Mouse (Mus musculus): ENCODE measurements around the gene Lsmem1. TPM values are rescaled to one million over a fixed set of nuclear protein-coding genes. Genes with fewer than 3 reads are reported as not detected.

The Lsmem1 gene
- polyA plus RNA-seq, 1 experiment from 2014 or later: 0.21 TPM

GRCm38 (mm10) chr12:40152353-40153069, 46.8 kb downstream of the Lsmem1 start:
- WGBS: 72% methylated on average over 8 of the region's 8 CpGs
- Histone ChIP-seq H3K9me3 (ENCODE audit: low read length) (no peaks in the 10 kb centered on the region), H3K27me3 (ENCODE audit: insufficient read depth, low read length) (no peaks in the 10 kb centered on the region), H3K9ac (replicated peaks; ENCODE audit: low read length) (no peak overlapping the region), H3K27ac (ENCODE audit: low read length) (no peak overlapping the region), H3K4me2 (replicated peaks; ENCODE audit: low read depth, low read length) (no peak overlapping the region), H3K4me3 (ENCODE audit: low read length) (no peak overlapping the region), H3K36me3 (ENCODE audit: insufficient read depth, low read length) (no peaks in the 10 kb centered on the region), H3K4me1 (ENCODE audit: insufficient read depth, low read length) (no peaks in the 10 kb centered on the region)
- ATAC-seq (ENCODE audit: low FRiP score, low TSS enrichment): no peak

GRCm38 (mm10) chr12:40147319-40147718, 52.0 kb downstream of the Lsmem1 start:
- no peak overlapping the region for H3K9ac ChIP-seq (replicated peaks; ENCODE audit: low read length)
- H3K36me3 ChIP-seq (ENCODE audit: insufficient read depth, low read length): no peaks in the 10 kb centered on the region
- H3K27ac ChIP-seq (ENCODE audit: low read length): peak overlapping the region; percentile 54; the same call in 1 of the 2 replicates
- H3K9me3 ChIP-seq (ENCODE audit: low read length): no peaks in the 10 kb centered on the region
- no peaks in the 10 kb centered on the region for H3K4me1 ChIP-seq (ENCODE audit: insufficient read depth, low read length)
- H3K4me2 ChIP-seq (replicated peaks; ENCODE audit: low read depth, low read length): no peak overlapping the region
- no peak overlapping the region for H3K4me3 ChIP-seq (ENCODE audit: low read length)
- no peak; the same call in 1 of the 2 replicates for ATAC-seq (ENCODE audit: low FRiP score, low TSS enrichment)
- no peaks in the 10 kb centered on the region for H3K27me3 ChIP-seq (ENCODE audit: insufficient read depth, low read length)
- WGBS: 56% methylated on average over 4 of the region's 4 CpGs

GRCm38 (mm10) chr12:40146510-40146909, 52.8 kb downstream of the Lsmem1 start:
- 51% methylated on average over 5 of the region's 5 CpGs for WGBS
- Histone ChIP-seq H3K4me3 (ENCODE audit: low read length) (no peak overlapping the region), H3K4me2 (replicated peaks; ENCODE audit: low read depth, low read length) (no peak overlapping the region), H3K9ac (replicated peaks; ENCODE audit: low read length) (no peak overlapping the region), H3K9me3 (ENCODE audit: low read length) (no peaks in the 10 kb centered on the region), H3K36me3 (ENCODE audit: insufficient read depth, low read length) (no peaks in the 10 kb centered on the region), H3K27ac (ENCODE audit: low read length) (peak overlapping the region; percentile 35; the same call in 1 of the 2 replicates), H3K4me1 (ENCODE audit: insufficient read depth, low read length) (no peaks in the 10 kb centered on the region), H3K27me3 (ENCODE audit: insufficient read depth, low read length) (no peaks in the 10 kb centered on the region)
- ATAC-seq (ENCODE audit: low FRiP score, low TSS enrichment): no peak

- WGBS: 65% methylated on average over 5 of the region's 5 CpGs
- no peak for ATAC-seq (ENCODE audit: low FRiP score, low TSS enrichment)
- Histone ChIP-seq H3K4me3 (ENCODE audit: low read length) (no peak overlapping the region), H3K36me3 (ENCODE audit: insufficient read depth, low read length) (no peaks in the 10 kb centered on the region), H3K9me3 (ENCODE audit: low read length) (no peaks in the 10 kb centered on the region), H3K4me1 (ENCODE audit: insufficient read depth, low read length) (peaks cover 6% of the 10 kb centered on the region; the same call in 1 of the 2 replicates), H3K27ac (ENCODE audit: low read length) (no peak overlapping the region), H3K27me3 (ENCODE audit: insufficient read depth, low read length) (no peaks in the 10 kb centered on the region), H3K9ac (replicated peaks; ENCODE audit: low read length) (no peak overlapping the region), H3K4me2 (replicated peaks; ENCODE audit: low read depth, low read length) (no peak overlapping the region)
Observed at GRCm38 (mm10) chr12:40140706-40141105, 58.6 kb downstream of the Lsmem1 start.

- ATAC-seq (ENCODE audit: low FRiP score, low TSS enrichment): peak; percentile 49; the same call in 1 of the 2 replicates
- 68% methylated on average over 8 of the region's 8 CpGs for WGBS
Observed at GRCm38 (mm10) chr12:40139484-40140245, 59.6 kb downstream of the Lsmem1 start.

GRCm38 (mm10) chr12:40134529-40134928, 64.8 kb downstream of the Lsmem1 start:
- no peak overlapping the region for H3K9ac ChIP-seq (replicated peaks; ENCODE audit: low read length)
- no peaks in the 10 kb centered on the region for H3K36me3 ChIP-seq (ENCODE audit: insufficient read depth, low read length)
- no peak overlapping the region for H3K27ac ChIP-seq (ENCODE audit: low read length)
- no peaks in the 10 kb centered on the region for H3K9me3 ChIP-seq (ENCODE audit: low read length)
- 0 out of 2 replicates have a peak, but pooled peaks cover 3% of the 10 kb centered on the region for H3K4me1 ChIP-seq (ENCODE audit: insufficient read depth, low read length)
- peaks cover 13% of the 10 kb centered on the region for H3K27me3 ChIP-seq (ENCODE audit: insufficient read depth, low read length)
- 41% methylated on average over 11 of the region's 11 CpGs for WGBS
- H3K4me2 ChIP-seq (replicated peaks; ENCODE audit: low read depth, low read length): peak overlapping the region; percentile 60
- peak overlapping the region; percentile 48 for H3K4me3 ChIP-seq (ENCODE audit: low read length)
- peak; percentile 17 for ATAC-seq (ENCODE audit: low FRiP score, low TSS enrichment)

More at GRCm38 (mm10) chr12:40139484-40140245, 59.6 kb downstream of the Lsmem1 start:
- Histone ChIP-seq H3K9me3 (ENCODE audit: low read length) (no peaks in the 10 kb centered on the region), H3K4me1 (ENCODE audit: insufficient read depth, low read length) (peaks cover 6% of the 10 kb centered on the region; the same call in 1 of the 2 replicates), H3K27me3 (ENCODE audit: insufficient read depth, low read length) (no peaks in the 10 kb centered on the region), H3K36me3 (ENCODE audit: insufficient read depth, low read length) (no peaks in the 10 kb centered on the region), H3K27ac (ENCODE audit: low read length) (peak overlapping the region; percentile 43), H3K4me2 (replicated peaks; ENCODE audit: low read depth, low read length) (0 out of 2 replicates have a peak overlapping the region, but pooled peaks have one; percentile 21), H3K9ac (replicated peaks; ENCODE audit: low read length) (no peak overlapping the region), H3K4me3 (ENCODE audit: low read length) (no peak overlapping the region)

GRCm38 (mm10) chr12:40133573-40134271, 65.6 kb downstream of the Lsmem1 start, which contains the start of gene Scin:
Gene Scin, minus strand, starts transcription at chr12:40134228.
- no peaks in the 10 kb centered on the region for H3K9me3 ChIP-seq (ENCODE audit: low read length)
- peak within 1 kb of the TSS; percentile 50 for H3K9ac ChIP-seq (replicated peaks; ENCODE audit: low read length)
- peak; percentile 83 for ATAC-seq (ENCODE audit: low FRiP score, low TSS enrichment)
- no peaks in the 10 kb centered on the region for H3K36me3 ChIP-seq (ENCODE audit: insufficient read depth, low read length)
- WGBS: under 1% methylated on average over 39 of the region's 39 CpGs
- H3K4me2 ChIP-seq (replicated peaks; ENCODE audit: low read depth, low read length): peak within 1 kb of the TSS; percentile 60
- peak within 1 kb of the TSS; percentile 48 for H3K4me3 ChIP-seq (ENCODE audit: low read length)
- peaks cover 13% of the 10 kb centered on the region for H3K27me3 ChIP-seq (ENCODE audit: insufficient read depth, low read length)
- no peak within 1 kb of the TSS for H3K27ac ChIP-seq (ENCODE audit: low read length)
- 0 out of 2 replicates have a peak, but pooled peaks cover 3% of the 10 kb centered on the region for H3K4me1 ChIP-seq (ENCODE audit: insufficient read depth, low read length)

- peak overlapping the region; percentile 48 for H3K4me3 ChIP-seq (ENCODE audit: low read length)
- H3K4me1 ChIP-seq (ENCODE audit: insufficient read depth, low read length): 0 out of 2 replicates have a peak, but pooled peaks cover 3% of the 10 kb centered on the region
- H3K4me2 ChIP-seq (replicated peaks; ENCODE audit: low read depth, low read length): peak overlapping the region; percentile 60
- 0 out of 2 replicates have a peak, but pooled peaks have one; percentile 11 for ATAC-seq (ENCODE audit: low FRiP score, low TSS enrichment)
- H3K27me3 ChIP-seq (ENCODE audit: insufficient read depth, low read length): peaks cover 13% of the 10 kb centered on the region
- 17% methylated on average over 10 of the region's 10 CpGs for whole genome bisulfite sequencing
- no peak overlapping the region for H3K27ac ChIP-seq (ENCODE audit: low read length)
- H3K9me3 ChIP-seq (ENCODE audit: low read length): no peaks in the 10 kb centered on the region
- peak overlapping the region; percentile 50 for H3K9ac ChIP-seq (replicated peaks; ENCODE audit: low read length)
- H3K36me3 ChIP-seq (ENCODE audit: insufficient read depth, low read length): no peaks in the 10 kb centered on the region
Observed at GRCm38 (mm10) chr12:40133194-40133572, 66.1 kb downstream of the Lsmem1 start.
